Mouse (Mus musculus) kidney, adult 2 months (tissue): ENCODE results near the gene Crtc3.

Experiments
- CTCF ChIP-seq: fragments of 200-500 bp; conservative IDR thresholded peaks from 2 replicates; pipeline ENCODE4 v1.5.1; 2011; ENCODE audit warnings: low read depth, mild to moderate bottlenecking, control low read depth, low read length, moderate library complexity, mixed read lengths; ENCODE audit not compliant: insufficient read depth, insufficient read length
- POLR2A ChIP-seq: fragments of 200-500 bp; IDR thresholded peaks from one replicate; pipeline ENCODE4 v1.6.1; 2011; ENCODE audit warnings: low read depth, low read length, control low read depth

DNA sequence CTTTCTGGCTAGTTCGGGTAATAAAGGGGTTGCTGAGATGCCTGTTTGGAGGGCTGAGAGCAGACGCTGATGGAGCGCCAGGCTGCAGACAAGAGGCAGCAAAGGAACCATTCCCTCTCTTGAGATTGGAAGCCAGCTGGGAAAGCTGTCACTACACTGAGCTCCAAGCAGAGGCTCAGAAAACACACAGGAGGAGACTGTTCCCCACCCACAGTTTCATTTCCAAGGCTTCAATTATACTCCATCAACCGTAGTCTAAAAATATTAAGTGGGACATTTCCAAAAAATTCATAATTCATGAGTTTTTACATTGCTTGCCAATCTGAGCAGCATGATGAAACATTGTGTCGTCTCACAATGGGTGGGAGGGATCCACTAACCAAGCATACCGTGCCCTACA, 2.5 kb upstream of the Crtc3 start:
- TF ChIP-seq CTCF (no peak), POLR2A (no peak)
